Mouse (Mus musculus) liver, embryonic 12.5 days (tissue): ENCODE measurements around the gene Sh3glb1. TPM values are rescaled to one million over a fixed set of nuclear protein-coding genes. Genes with fewer than 3 reads are reported as not detected.
A peak's percentile ranks its signal among the peaks of the same experiment; 100 is the strongest.
"Not testable (repeated sequence)": the region's sequence is repeated elsewhere in the genome, so short reads cannot be mapped to it uniquely, and the experiment has no call there.

Experiments used
- ATAC-seq: fragments of 200-750 bp; cut with Nextera tagmentation; 2 replicates; pipeline ENCODE4 v1.8.0; 2017; ENCODE audit warnings: moderate number of reproducible peaks, mild to moderate bottlenecking, moderate library complexity
- H3K27ac ChIP-seq: fragments of 300-500 bp; sonication (generic); 2 replicates; pipeline ENCODE4 v1.5.1; 2016; ENCODE audit warnings: mild to moderate bottlenecking
- H3K27me3 ChIP-seq: fragments of 300-500 bp; sonication (generic); replicated peaks from 2 replicates; pipeline ENCODE4 v1.6.1; 2016; ENCODE audit warnings: mild to moderate bottlenecking, moderate library complexity
- H3K36me3 ChIP-seq: fragments of 300-500 bp; sonication (generic); 2 replicates; pipeline ENCODE4 v1.6.1; 2016; ENCODE audit warnings: mild to moderate bottlenecking, moderate library complexity
- H3K4me1 ChIP-seq: fragments of 300-500 bp; sonication (generic); 2 replicates; pipeline ENCODE4 v1.6.1; 2016
- H3K4me2 ChIP-seq: fragments of 300-500 bp; sonication (generic); 2 replicates; pipeline ENCODE4 v1.6.1; 2016; ENCODE audit warnings: mild to moderate bottlenecking, moderate library complexity
- H3K4me3 ChIP-seq: fragments of 300-500 bp; sonication (generic); 2 replicates; pipeline ENCODE4 v1.5.1; 2016; ENCODE audit warnings: mild to moderate bottlenecking, moderate library complexity
- H3K9ac ChIP-seq: fragments of 300-500 bp; sonication (generic); 2 replicates; pipeline ENCODE4 v1.6.1; 2016; ENCODE audit warnings: mild to moderate bottlenecking, moderate library complexity
- H3K9me3 ChIP-seq: fragments of 300-500 bp; sonication (generic); replicated peaks from 2 replicates; pipeline ENCODE4 v1.6.1; 2016; ENCODE audit warnings: mild to moderate bottlenecking, moderate library complexity
- WGBS: fragments of 180-500 bp; shearing (Covaris S2); methylation state at CpG from one replicate; pipeline ENCODE4 v1.1.7; 2016; ENCODE audit not compliant: insufficient replicate concordance; 5-methylcytosine and 5-hydroxymethylcytosine counted together
- polyA plus RNA-seq: library from polyadenylated mRNA; unstranded; fragments of >200 nt; fragmentation: Nextera tagmentation; extraction: Ambion mirVana; gene quantifications from 2 replicates; pipeline ENCODE4 v1.2.1, GENCODE M21; 2016

The Sh3glb1 gene
- polyA plus RNA-seq, 1 experiment from 2014 or later, result 88.7 TPM

DNA sequence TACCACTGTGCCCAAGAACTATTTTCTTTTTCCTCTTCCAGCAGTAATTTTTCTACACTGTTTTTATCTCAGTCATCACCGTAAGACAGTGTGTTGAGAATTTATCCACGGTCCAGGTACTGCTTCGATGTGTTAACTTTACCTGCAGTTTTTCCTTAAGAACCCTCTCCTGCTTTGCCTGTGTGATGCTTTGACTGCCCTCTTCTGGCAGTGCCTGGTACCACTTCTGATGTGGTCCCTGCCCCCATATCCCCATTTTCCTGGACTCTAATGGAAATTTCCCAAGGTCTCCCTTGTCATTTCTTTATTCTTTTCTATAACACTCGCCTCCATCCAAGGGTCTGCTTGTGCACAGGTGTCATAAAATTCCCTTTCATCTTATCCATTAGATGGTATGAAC is 3.3 kb upstream of the Sh3glb1 start:
- WGBS, result 30% methylated on average over 4 of the region's 4 CpGs
- no peak for ATAC-seq
- Histone ChIP-seq H3K4me1 (peaks cover 29% of the 10 kb centered on the region), H3K27ac (no peak overlapping the region), H3K36me3 (no peaks in the 10 kb centered on the region), H3K4me3 (no peak overlapping the region), H3K27me3 (no peaks in the 10 kb centered on the region), H3K4me2 (no peak overlapping the region), H3K9me3 (no peaks in the 10 kb centered on the region), H3K9ac (no peak overlapping the region)

DNA sequence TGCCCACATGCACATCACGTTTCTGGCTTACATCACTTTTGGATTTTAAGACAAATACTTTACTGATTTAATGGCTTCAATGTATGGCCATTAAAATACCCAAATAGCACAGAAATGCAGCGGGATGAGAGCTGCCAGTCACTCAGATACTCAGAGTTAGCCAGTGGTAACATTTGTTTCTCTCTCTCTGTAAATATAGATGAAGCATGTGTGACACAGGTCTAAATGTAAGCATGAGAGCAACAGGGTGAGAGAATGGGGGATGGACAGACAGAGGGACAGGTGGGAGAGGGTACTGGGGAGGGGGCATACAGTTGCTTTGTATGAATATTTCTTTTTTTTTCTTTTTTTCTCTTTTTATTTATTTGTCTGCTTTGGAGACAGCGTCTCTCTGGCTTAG is 2.4 kb upstream of the Sh3glb1 start:
- peak overlapping the region; percentile 87; the same call in 1 of the 2 replicates for H3K4me2 ChIP-seq
- not testable (repeated sequence) for H3K9ac ChIP-seq, H3K4me3 ChIP-seq, H3K27me3 ChIP-seq, H3K36me3 ChIP-seq, H3K9me3 ChIP-seq, ATAC-seq
- peak overlapping the region; percentile 68 for H3K27ac ChIP-seq
- H3K4me1 ChIP-seq, result peaks cover 37% of the 10 kb centered on the region
- 68% methylated on average over 3 of the region's 3 CpGs for WGBS

DNA sequence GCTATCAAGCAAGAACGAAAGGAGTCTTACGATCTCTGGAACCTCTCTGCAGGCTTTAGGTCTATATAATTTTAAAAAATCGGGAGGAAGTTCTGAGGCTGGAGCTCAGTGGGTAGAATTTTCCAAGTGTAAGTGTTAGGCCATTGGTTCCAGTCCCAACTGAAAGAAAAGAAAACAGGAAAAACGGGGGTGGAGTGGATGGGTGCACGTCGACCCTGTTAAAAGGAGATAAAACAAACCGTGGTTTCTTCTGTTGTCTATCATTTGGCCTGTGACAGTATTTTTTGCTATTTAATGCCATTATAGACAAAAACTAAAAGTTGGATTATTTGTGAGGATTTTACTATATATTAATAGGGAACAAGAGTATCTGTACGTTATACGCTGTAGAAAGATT is 1.7 kb upstream of the Sh3glb1 start:
- H3K9ac ChIP-seq, result peak overlapping the region; percentile 50
- peaks cover 42% of the 10 kb centered on the region for H3K4me1 ChIP-seq
- H3K4me3 ChIP-seq, result peak overlapping the region; percentile 94
- H3K27me3 ChIP-seq, result no peaks in the 10 kb centered on the region
- no peak for ATAC-seq
- 36% methylated on average over 9 of the region's 9 CpGs for WGBS
- H3K4me2 ChIP-seq, result peak overlapping the region; percentile 87
- 0 out of 2 replicates have a peak, but pooled peaks cover 3% of the 10 kb centered on the region for H3K36me3 ChIP-seq
- no peaks in the 10 kb centered on the region for H3K9me3 ChIP-seq
- H3K27ac ChIP-seq, result peak overlapping the region; percentile 100

DNA sequence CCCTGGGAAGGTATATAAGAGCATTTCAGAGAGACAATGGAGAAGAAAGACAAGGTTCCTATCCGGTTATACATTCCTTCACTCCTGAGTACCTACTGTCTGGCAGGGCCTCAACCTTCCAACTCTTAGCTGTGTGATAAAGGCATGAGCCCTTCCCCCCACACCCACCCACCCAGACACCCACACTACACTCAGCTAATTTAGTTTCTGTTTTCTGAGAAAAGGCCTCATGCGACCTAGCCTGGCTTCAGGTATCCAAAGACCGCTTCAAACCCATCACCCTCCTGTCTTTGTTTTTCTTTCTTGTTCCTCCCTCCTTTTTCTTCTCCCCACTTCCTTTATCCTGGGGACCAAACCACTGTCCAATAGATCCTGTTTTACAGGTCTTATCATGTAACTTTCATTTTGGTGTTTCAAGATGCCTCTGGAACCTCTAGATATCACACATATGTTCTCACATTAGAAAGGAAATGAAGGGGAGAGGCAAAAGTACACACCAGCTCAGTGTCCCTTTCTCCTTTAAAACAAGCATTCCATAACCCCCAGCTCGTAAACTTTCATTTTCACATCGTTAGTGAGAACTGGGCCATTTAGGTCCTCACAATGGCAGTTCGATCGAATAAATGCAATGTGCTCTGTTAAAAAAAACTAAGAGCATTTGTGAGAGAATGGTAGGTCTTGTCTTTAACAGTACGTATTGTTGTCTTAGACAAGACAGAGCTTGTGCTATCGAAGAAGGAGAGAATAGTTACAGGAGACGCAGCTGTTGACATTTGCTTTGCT is 1.1 kb upstream of the Sh3glb1 start:
- ATAC-seq, result no peak
- Histone ChIP-seq H3K9ac (peak overlapping the region; percentile 50), H3K27me3 (no peaks in the 10 kb centered on the region)

DNA sequence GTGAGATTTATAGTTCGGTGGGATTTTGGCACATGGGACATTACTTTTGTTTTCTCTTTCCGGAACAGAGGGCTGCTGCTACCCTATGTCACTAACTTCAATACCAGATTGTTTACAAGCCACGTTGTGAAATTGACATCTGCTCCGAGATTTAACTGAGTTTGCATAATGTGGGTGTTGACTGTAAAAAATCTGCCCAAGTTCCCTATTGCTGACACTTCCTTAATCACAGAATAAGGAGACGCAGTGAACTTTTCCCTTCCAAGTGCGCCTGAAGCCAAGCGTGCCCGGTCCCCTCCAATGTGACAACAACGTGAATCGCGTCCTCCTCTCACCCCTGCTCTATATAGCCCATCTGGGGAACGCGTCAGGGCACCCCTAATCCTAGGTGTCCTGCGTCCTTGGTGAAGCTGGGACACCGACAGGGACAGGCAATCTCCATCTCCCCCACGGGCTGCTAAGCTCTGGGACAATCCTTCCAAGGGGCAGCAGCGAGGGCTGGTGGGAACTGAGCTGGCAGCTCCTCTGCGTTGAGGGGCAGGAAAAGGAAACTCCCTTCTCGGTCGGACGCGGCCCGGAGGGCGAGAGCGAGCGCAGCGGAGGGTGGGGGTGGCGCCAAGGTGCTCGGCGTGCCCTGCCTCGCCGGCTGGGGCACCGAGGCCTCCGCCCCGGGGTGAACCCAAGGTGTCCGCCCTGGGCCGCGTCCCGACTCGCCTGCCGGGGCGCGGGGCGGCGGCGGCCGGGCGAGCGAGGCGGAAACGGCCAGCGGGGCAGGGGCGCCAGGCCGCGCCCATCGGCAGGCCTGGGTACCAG is 841 bp downstream of the Sh3glb1 start:
- Histone ChIP-seq H3K4me3 (peak overlapping the region; percentile 94), H3K36me3 (peaks cover 7% of the 10 kb centered on the region; the same call in 1 of the 2 replicates), H3K4me1 (peaks cover 62% of the 10 kb centered on the region), H3K9me3 (no peaks in the 10 kb centered on the region), H3K27ac (peak overlapping the region; percentile 100), H3K9ac (peak overlapping the region; percentile 97), H3K4me2 (peak overlapping the region; percentile 87), H3K27me3 (no peaks in the 10 kb centered on the region)
- WGBS, result under 1% methylated on average over 41 of the region's 56 CpGs
- peak; percentile 72 for ATAC-seq

More for the DNA sequence above, 1.1 kb upstream of the Sh3glb1 start:
- Histone ChIP-seq H3K36me3 (0 out of 2 replicates have a peak, but pooled peaks cover 3% of the 10 kb centered on the region), H3K9me3 (no peaks in the 10 kb centered on the region), H3K27ac (peak overlapping the region; percentile 100), H3K4me1 (peaks cover 48% of the 10 kb centered on the region), H3K4me2 (peak overlapping the region; percentile 87), H3K4me3 (peak overlapping the region; percentile 94)
- 42% methylated on average over 10 of the region's 10 CpGs for WGBS

DNA sequence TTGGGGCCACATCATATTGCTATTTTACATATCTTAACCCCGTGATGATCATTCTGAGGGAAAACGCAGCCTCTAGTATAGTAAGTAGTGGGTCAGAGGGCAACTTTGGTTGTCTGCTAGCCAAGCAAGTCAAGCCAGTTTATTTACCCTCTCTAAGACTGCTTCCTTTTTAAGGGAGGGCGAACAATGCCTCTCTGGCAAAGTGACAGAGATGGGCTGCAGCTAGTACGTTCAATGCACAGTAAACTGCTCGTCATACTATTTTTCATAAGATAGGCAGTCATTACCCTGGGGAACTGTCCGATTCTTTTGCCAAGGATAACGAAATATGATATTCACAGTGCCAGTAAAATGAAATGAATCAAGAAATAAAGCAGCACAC is 1.4 kb downstream of the Sh3glb1 start:
- 21% methylated on average over 7 of the region's 7 CpGs for WGBS
- Histone ChIP-seq H3K27ac (peak overlapping the region; percentile 100), H3K4me1 (peaks cover 66% of the 10 kb centered on the region), H3K9me3 (no peaks in the 10 kb centered on the region), H3K27me3 (no peaks in the 10 kb centered on the region), H3K4me2 (peak overlapping the region; percentile 87), H3K4me3 (peak overlapping the region; percentile 94), H3K36me3 (peaks cover 13% of the 10 kb centered on the region), H3K9ac (peak overlapping the region; percentile 97)
- no peak for ATAC-seq

DNA sequence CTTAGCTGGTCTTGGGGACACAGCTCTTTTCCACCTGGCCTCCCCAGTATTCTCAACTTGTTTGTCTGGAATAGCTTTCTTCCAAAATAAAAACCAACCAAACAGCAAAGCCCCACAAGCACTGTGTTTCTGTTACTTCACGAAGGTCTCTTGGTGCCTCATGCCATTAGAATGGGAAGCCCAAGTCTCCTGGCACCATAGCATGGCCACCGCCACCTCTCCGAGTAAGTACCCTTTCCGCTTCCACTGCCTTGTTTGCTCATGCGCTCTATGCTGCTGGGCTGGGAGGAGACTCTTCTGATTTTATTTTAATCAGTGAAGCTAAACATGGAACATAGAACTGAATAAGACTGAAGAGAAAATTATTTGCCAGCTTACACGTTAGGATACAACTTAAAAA is 2.3 kb downstream of the Sh3glb1 start:
- Histone ChIP-seq H3K9ac (peak overlapping the region; percentile 48), H3K4me2 (peak overlapping the region; percentile 50), H3K9me3 (no peaks in the 10 kb centered on the region), H3K36me3 (peaks cover 18% of the 10 kb centered on the region), H3K27ac (no peak overlapping the region), H3K4me1 (peaks cover 65% of the 10 kb centered on the region), H3K27me3 (no peaks in the 10 kb centered on the region), H3K4me3 (peak overlapping the region; percentile 28)
- ATAC-seq, result no peak
- WGBS, result 88% methylated on average over 6 of the region's 6 CpGs

DNA sequence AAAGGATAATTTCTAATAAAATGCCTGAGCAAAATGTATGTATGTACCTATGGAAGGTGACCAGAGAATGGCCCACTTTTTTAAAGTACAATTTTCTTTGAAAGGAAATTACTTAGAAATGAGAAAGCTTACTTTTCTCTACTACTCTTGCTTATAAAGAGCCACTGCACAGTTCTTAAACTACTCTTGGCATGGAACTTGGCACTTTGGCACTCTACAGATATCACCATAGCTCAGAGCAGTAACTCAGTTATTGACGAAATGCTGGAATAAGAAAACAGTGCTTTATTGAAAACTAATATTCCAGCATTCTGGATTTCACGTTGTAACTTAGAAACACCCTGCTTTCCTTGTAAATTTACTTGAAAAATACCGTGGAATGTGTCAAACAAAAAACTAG is 3.0 kb downstream of the Sh3glb1 start:
- Histone ChIP-seq H3K4me1 (peaks cover 58% of the 10 kb centered on the region), H3K27me3 (no peaks in the 10 kb centered on the region), H3K4me2 (peak overlapping the region; percentile 50; the same call in 1 of the 2 replicates), H3K4me3 (no peak overlapping the region), H3K9me3 (no peaks in the 10 kb centered on the region), H3K27ac (no peak overlapping the region), H3K36me3 (peaks cover 25% of the 10 kb centered on the region), H3K9ac (no peak overlapping the region)
- 81% methylated on average over 3 of the region's 3 CpGs for WGBS
- no peak for ATAC-seq

DNA sequence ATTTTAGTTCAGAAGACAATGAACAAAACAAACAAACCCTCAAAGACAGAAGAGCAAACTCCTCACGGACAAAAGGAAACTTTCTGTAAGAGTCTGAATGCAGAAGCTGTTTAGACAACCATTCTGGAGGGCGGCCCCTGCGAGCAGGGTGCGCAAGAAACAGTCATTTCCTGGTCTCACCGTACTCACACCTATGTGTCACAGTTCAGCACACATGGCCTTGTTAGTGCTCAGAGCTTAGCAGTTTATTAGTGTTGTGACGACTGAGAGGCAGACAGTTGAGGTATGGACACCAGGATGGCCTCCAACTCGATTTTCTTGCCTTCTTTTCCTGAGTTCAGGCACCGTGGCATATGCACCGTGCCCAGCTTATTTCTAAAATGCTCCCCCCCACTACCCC is 4.2 kb downstream of the Sh3glb1 start:
- 0 out of 2 replicates have a peak overlapping the region, but pooled peaks have one; percentile 0 for H3K9ac ChIP-seq
- no peak overlapping the region for H3K27ac ChIP-seq
- WGBS, result 63% methylated on average over 9 of the region's 9 CpGs
- no peaks in the 10 kb centered on the region for H3K27me3 ChIP-seq
- H3K4me3 ChIP-seq, result no peak overlapping the region
- peaks cover 38% of the 10 kb centered on the region for H3K36me3 ChIP-seq
- H3K9me3 ChIP-seq, result no peaks in the 10 kb centered on the region
- peaks cover 46% of the 10 kb centered on the region for H3K4me1 ChIP-seq
- H3K4me2 ChIP-seq, result no peak overlapping the region
- ATAC-seq, result no peak

DNA sequence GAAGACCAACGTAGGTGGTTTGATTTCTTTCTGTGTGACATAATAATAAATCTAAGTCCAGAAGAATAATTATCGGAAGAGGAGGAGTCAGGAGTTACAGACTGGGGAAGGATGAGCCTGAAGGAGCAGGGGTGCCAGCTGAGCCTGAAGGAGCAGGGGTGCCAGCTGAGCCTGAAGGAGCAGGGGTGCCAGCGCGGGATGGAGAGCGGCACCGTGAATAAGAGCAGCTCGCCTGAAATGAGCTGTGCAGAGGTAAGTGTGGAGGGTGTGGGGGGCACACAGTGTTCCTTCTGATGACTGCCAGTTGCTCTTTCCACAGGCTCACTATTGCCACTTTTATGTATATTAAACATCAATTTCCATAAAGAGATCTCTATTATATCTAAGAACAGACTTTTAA is 5.1 kb downstream of the Sh3glb1 start:
- Histone ChIP-seq H3K4me1 (peaks cover 41% of the 10 kb centered on the region), H3K27ac (no peak overlapping the region), H3K4me2 (no peak overlapping the region), H3K36me3 (peaks cover 44% of the 10 kb centered on the region), H3K4me3 (no peak overlapping the region), H3K27me3 (no peaks in the 10 kb centered on the region), H3K9ac (no peak overlapping the region), H3K9me3 (no peaks in the 10 kb centered on the region)
- no peak for ATAC-seq
- 80% methylated on average over 7 of the region's 7 CpGs for WGBS

DNA sequence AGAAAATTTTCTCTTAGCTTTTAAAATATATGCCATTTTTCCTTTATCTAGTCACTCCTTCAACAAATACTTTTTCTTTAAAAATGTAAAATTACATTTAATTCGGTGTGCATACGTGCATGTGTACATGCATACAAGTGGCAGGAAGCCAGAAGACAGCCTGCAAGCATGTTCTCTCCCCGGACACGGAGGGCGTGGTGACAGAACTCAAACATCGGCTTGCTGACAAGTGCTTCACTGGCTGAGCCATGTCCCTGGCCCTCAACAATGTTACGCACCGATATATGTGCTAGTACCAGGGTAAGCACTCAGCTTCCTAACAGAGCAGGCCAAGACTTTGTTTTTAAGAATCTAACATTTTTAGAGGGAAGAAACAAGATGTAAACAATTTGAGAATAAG is 5.5 kb downstream of the Sh3glb1 start:
- H3K4me3 ChIP-seq, result no peak overlapping the region
- H3K4me2 ChIP-seq, result no peak overlapping the region
- H3K36me3 ChIP-seq, result peaks cover 48% of the 10 kb centered on the region
- H3K27ac ChIP-seq, result no peak overlapping the region
- no peaks in the 10 kb centered on the region for H3K27me3 ChIP-seq
- peaks cover 41% of the 10 kb centered on the region for H3K4me1 ChIP-seq
- no peak overlapping the region for H3K9ac ChIP-seq
- no peaks in the 10 kb centered on the region for H3K9me3 ChIP-seq
- ATAC-seq, result no peak
- 74% methylated on average over 8 of the region's 8 CpGs for WGBS

DNA sequence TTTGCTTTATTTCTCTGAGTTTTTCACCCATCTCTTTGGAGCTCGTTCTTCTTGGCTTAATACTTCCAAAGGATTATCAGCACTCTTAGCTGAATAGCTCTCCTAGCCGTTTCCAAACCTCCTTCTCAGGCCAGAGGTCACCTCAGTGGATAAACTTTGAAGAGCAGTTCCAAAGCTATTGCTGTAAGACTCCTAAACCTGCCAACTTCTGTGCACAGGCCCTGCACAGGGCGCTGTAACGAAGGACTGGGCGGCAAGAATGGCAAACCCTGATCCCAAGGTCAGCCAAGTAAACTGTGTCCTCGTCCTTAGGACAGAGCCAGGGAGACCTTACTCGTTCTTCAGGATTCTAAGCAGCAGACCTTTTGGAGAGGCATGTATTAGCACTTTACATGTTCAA is 6.0 kb downstream of the Sh3glb1 start:
- peaks cover 51% of the 10 kb centered on the region for H3K36me3 ChIP-seq
- H3K4me3 ChIP-seq, result no peak overlapping the region
- no peak overlapping the region for H3K9ac ChIP-seq
- WGBS, result 82% methylated on average over 7 of the region's 7 CpGs
- no peak overlapping the region for H3K4me2 ChIP-seq
- no peak for ATAC-seq
- no peaks in the 10 kb centered on the region for H3K27me3 ChIP-seq
- H3K9me3 ChIP-seq, result no peaks in the 10 kb centered on the region
- H3K27ac ChIP-seq, result no peak overlapping the region
- H3K4me1 ChIP-seq, result peaks cover 41% of the 10 kb centered on the region
